Mouse (Mus musculus): Measurements from ENCODE around the gene Ktn1. TPM values are rescaled to one million over a fixed set of nuclear protein-coding genes. Genes with fewer than 3 reads are reported as not detected.

Gene Ktn1
- polyA plus RNA-seq (2014; fragmentation: Illumina TruSeq; extraction: RNeasy Lipid Tissue Mini Kit (QIAGEN cat#74804); ENCODE audit: low read depth, low replicate concordance), result 16.0 TPM

DNA sequence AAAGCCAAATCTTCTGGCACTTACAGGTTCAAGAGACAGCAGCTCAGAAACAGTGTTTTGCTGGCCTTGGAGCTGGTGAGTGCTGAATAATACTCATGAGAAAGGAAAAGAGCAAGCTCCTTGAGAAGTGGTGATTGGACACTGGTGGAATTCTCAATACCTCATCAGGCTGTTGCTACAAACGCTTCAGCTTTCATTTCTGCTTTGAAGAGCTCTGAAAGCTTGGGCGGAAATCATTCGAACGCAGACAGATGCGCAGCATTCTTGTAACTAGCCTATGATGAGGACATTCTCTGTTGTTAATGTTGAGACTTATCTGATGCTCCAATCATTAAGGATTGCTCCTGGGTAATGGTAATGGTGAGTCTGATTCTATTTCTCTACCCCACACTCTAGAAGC, at the start of gene Ktn1:
Gene Ktn1 (plus strand): TSS at position 231 of the 400 bp plus-strand sequence.

Other genes with a start within 250 kb of the Ktn1 start
- 9.7 TPM for gene Dlgap5, start 230.0 kb upstream of the Ktn1 start, polyA plus RNA-seq (2014; fragmentation: Illumina TruSeq; extraction: RNeasy Lipid Tissue Mini Kit (QIAGEN cat#74804); ENCODE audit: low read depth, low replicate concordance)
- 40.3 TPM for gene Fbxo34, start 198.0 kb upstream of the Ktn1 start, polyA plus RNA-seq (2014; fragmentation: Illumina TruSeq; extraction: RNeasy Lipid Tissue Mini Kit (QIAGEN cat#74804); ENCODE audit: low read depth, low replicate concordance)
- 5.4 TPM for gene Atg14, start 77.8 kb upstream of the Ktn1 start, polyA plus RNA-seq (2014; fragmentation: Illumina TruSeq; extraction: RNeasy Lipid Tissue Mini Kit (QIAGEN cat#74804); ENCODE audit: low read depth, low replicate concordance)

Measured in testis, adult 10 weeks (tissue).